Mouse (Mus musculus) lung, embryonic 16.5 days (tissue): ENCODE data around the gene Ptprc. TPM values are rescaled to one million over a fixed set of nuclear protein-coding genes. Genes with fewer than 3 reads are reported as not detected.

Source experiments
- ATAC-seq: fragments of 200-750 bp; cut with Nextera tagmentation; 2 replicates; pipeline ENCODE4 v1.8.0; 2017; ENCODE audit warnings: low read depth, mild to moderate bottlenecking, moderate library complexity
- H3K27ac ChIP-seq: fragments of 300-500 bp; sonication (generic); 2 replicates; pipeline ENCODE4 v1.5.1; 2014; ENCODE audit warnings: mild to moderate bottlenecking, control low read depth, low read length
- H3K27me3 ChIP-seq: fragments of 300-500 bp; sonication (generic); 2 replicates; pipeline ENCODE4 v1.6.1; 2014; ENCODE audit warnings: low read depth, low read length, mixed read lengths; ENCODE audit not compliant: control insufficient read depth, insufficient read depth
- H3K36me3 ChIP-seq: fragments of 300-500 bp; sonication (generic); 2 replicates; pipeline ENCODE4 v1.6.1; 2014; ENCODE audit warnings: low read length; ENCODE audit not compliant: control insufficient read depth, insufficient read depth
- H3K4me1 ChIP-seq: fragments of 300-500 bp; sonication (generic); replicated peaks from 2 replicates; pipeline ENCODE4 v1.6.1; 2014; ENCODE audit warnings: low read length, mixed read lengths; ENCODE audit not compliant: control insufficient read depth, insufficient read depth
- H3K4me2 ChIP-seq: fragments of 300-500 bp; sonication (generic); 2 replicates; pipeline ENCODE4 v1.6.1; 2014; ENCODE audit warnings: low read depth, low read length, control low read depth
- H3K4me3 ChIP-seq: fragments of 300-500 bp; sonication (generic); 2 replicates; pipeline ENCODE4 v1.5.1; 2014; ENCODE audit warnings: mild to moderate bottlenecking, low read length, control low read depth
- H3K9ac ChIP-seq: fragments of 300-500 bp; sonication (generic); 2 replicates; pipeline ENCODE4 v1.6.1; 2014; ENCODE audit warnings: low read length, control low read depth
- H3K9me3 ChIP-seq: fragments of 300-500 bp; sonication (generic); 2 replicates; pipeline ENCODE4 v1.6.1; 2016; ENCODE audit warnings: low read length; ENCODE audit not compliant: control insufficient read depth
- WGBS: fragments of 180-500 bp; shearing (Covaris S2); extraction: QIAGEN DNeasy Blood & Tissue Kit; methylation state at CpG from one replicate; pipeline ENCODE4 v1.1.7; 2014; 5-methylcytosine and 5-hydroxymethylcytosine counted together
- polyA plus RNA-seq: library from polyadenylated mRNA; unstranded; fragments of >200 nt; fragmentation: Nextera tagmentation; extraction: Ambion mirVana; gene quantifications from 2 replicates; pipeline ENCODE4 v1.2.1, GENCODE M21; 2015

The Ptprc gene
- polyA plus RNA-seq, result 4.4 and 6.5 TPM in 2 replicates

GRCm38 (mm10) chr1:138175494-138175893, at the start of gene Ptprc:
Ptprc (minus strand) TSS chr1:138175708.
- H3K4me1 ChIP-seq, result no peaks in the 10 kb centered on the region
- H3K27me3 ChIP-seq, result no peaks in the 10 kb centered on the region
- no peak for ATAC-seq
- H3K9me3 ChIP-seq, result no peaks in the 10 kb centered on the region
- no peak within 1 kb of the TSS for H3K4me2 ChIP-seq
- no peak within 1 kb of the TSS for H3K9ac ChIP-seq
- no peak within 1 kb of the TSS for H3K4me3 ChIP-seq
- 49% methylated on average over 4 of the region's 4 CpGs for WGBS
- no peak within 1 kb of the TSS for H3K27ac ChIP-seq
- no peaks in the 10 kb centered on the region for H3K36me3 ChIP-seq

- Histone ChIP-seq H3K4me1 (no peaks in the 10 kb centered on the region), H3K9me3 (no peaks in the 10 kb centered on the region), H3K4me3 (no peak overlapping the region), H3K36me3 (no peaks in the 10 kb centered on the region), H3K4me2 (no peak overlapping the region), H3K27ac (no peak overlapping the region), H3K27me3 (no peaks in the 10 kb centered on the region), H3K9ac (no peak overlapping the region)
- no peak for ATAC-seq
- 80% methylated on average over 3 of the region's 3 CpGs for WGBS
These were observed 39.4 kb upstream of the Ptprc start for GRCm38 (mm10) chr1:138214736-138215458.

- WGBS, result 70% methylated on average over 3 of the region's 3 CpGs
- Histone ChIP-seq H3K4me3 (no peak overlapping the region), H3K36me3 (no peaks in the 10 kb centered on the region), H3K27me3 (no peaks in the 10 kb centered on the region), H3K9me3 (no peaks in the 10 kb centered on the region), H3K4me1 (no peaks in the 10 kb centered on the region), H3K27ac (no peak overlapping the region), H3K4me2 (no peak overlapping the region), H3K9ac (no peak overlapping the region)
- ATAC-seq, result no peak
These were observed 35.0 kb upstream of the Ptprc start for GRCm38 (mm10) chr1:138210387-138211024.

GRCm38 (mm10) chr1:138209751-138210150, 34.2 kb upstream of the Ptprc start:
- no peak overlapping the region for H3K9ac ChIP-seq
- 58% methylated on average over 3 of the region's 3 CpGs for WGBS
- peak; percentile 68 for ATAC-seq

GRCm38 (mm10) chr1:138206041-138206440, 30.5 kb upstream of the Ptprc start:
- no peak for ATAC-seq
- no peak overlapping the region for H3K9ac ChIP-seq
- WGBS, result 74% methylated on average over 7 of the region's 7 CpGs
- no peak overlapping the region for H3K4me3 ChIP-seq
- no peak overlapping the region for H3K27ac ChIP-seq
- H3K4me1 ChIP-seq, result no peaks in the 10 kb centered on the region
- no peaks in the 10 kb centered on the region for H3K27me3 ChIP-seq
- H3K36me3 ChIP-seq, result no peaks in the 10 kb centered on the region
- no peaks in the 10 kb centered on the region for H3K9me3 ChIP-seq
- no peak overlapping the region for H3K4me2 ChIP-seq

More at GRCm38 (mm10) chr1:138209751-138210150, 34.2 kb upstream of the Ptprc start:
- H3K9me3 ChIP-seq, result no peaks in the 10 kb centered on the region
- no peaks in the 10 kb centered on the region for H3K4me1 ChIP-seq
- H3K36me3 ChIP-seq, result no peaks in the 10 kb centered on the region
- H3K27me3 ChIP-seq, result no peaks in the 10 kb centered on the region
- no peak overlapping the region for H3K4me3 ChIP-seq
- no peak overlapping the region for H3K4me2 ChIP-seq
- no peak overlapping the region for H3K27ac ChIP-seq

GRCm38 (mm10) chr1:138191689-138192508, 16.4 kb upstream of the Ptprc start:
- Histone ChIP-seq H3K9ac (no peak overlapping the region), H3K36me3 (no peaks in the 10 kb centered on the region), H3K4me3 (no peak overlapping the region), H3K27ac (no peak overlapping the region), H3K27me3 (no peaks in the 10 kb centered on the region), H3K4me2 (no peak overlapping the region), H3K4me1 (no peaks in the 10 kb centered on the region), H3K9me3 (no peaks in the 10 kb centered on the region)
- 66% methylated on average over 8 of the region's 8 CpGs for WGBS
- ATAC-seq, result no peak

- WGBS, result 79% methylated on average over 4 of the region's 4 CpGs
- Histone ChIP-seq H3K27me3 (no peaks in the 10 kb centered on the region), H3K27ac (no peak overlapping the region), H3K4me1 (no peaks in the 10 kb centered on the region), H3K9ac (no peak overlapping the region), H3K4me3 (no peak overlapping the region), H3K4me2 (no peak overlapping the region), H3K9me3 (no peaks in the 10 kb centered on the region), H3K36me3 (no peaks in the 10 kb centered on the region)
- no peak for ATAC-seq
These were observed 12.6 kb upstream of the Ptprc start for GRCm38 (mm10) chr1:138188131-138188530.

- 47% methylated on average over 4 of the region's 4 CpGs for WGBS
- Histone ChIP-seq H3K36me3 (no peaks in the 10 kb centered on the region), H3K27ac (no peak overlapping the region), H3K4me3 (no peak overlapping the region), H3K9me3 (no peaks in the 10 kb centered on the region), H3K4me2 (no peak overlapping the region), H3K27me3 (no peaks in the 10 kb centered on the region), H3K9ac (no peak overlapping the region), H3K4me1 (no peaks in the 10 kb centered on the region)
- no peak for ATAC-seq
These were observed 10.4 kb upstream of the Ptprc start for GRCm38 (mm10) chr1:138185904-138186303.

GRCm38 (mm10) chr1:138180081-138180480, 4.6 kb upstream of the Ptprc start:
- H3K27me3 ChIP-seq, result no peaks in the 10 kb centered on the region
- no peak for ATAC-seq

More at GRCm38 (mm10) chr1:138180081-138180480, 4.6 kb upstream of the Ptprc start:
- Histone ChIP-seq H3K36me3 (no peaks in the 10 kb centered on the region), H3K4me3 (no peak overlapping the region), H3K4me1 (no peaks in the 10 kb centered on the region), H3K27ac (no peak overlapping the region), H3K9me3 (no peaks in the 10 kb centered on the region), H3K9ac (no peak overlapping the region), H3K4me2 (no peak overlapping the region)
